Mouse (Mus musculus) midbrain, embryonic 14.5 days (tissue): ENCODE results near the gene Pigq. TPM values are rescaled to one million over a fixed set of nuclear protein-coding genes. Genes with fewer than 3 reads are reported as not detected.

Experiments used
- ATAC-seq: fragments of 200-750 bp; cut with Nextera tagmentation; 2 replicates; pipeline ENCODE4 v1.8.0; 2017; ENCODE audit warnings: moderate number of reproducible peaks, moderate library complexity; ENCODE audit not compliant: low FRiP score, low TSS enrichment
- DNase-seq: peaks from one replicate; pipeline ENCODE4 v3.0.0-alpha.2; 2015
- H3K27ac ChIP-seq: fragments of 300-500 bp; sonication (generic); replicated peaks from 2 replicates; pipeline ENCODE4 v1.5.1; 2014; ENCODE audit warnings: mild to moderate bottlenecking, low read depth, low read length, moderate library complexity
- H3K27me3 ChIP-seq: fragments of 300-500 bp; sonication (generic); 2 replicates; pipeline ENCODE4 v1.6.1; 2014; ENCODE audit warnings: low read length, control low read depth, mixed read lengths; ENCODE audit not compliant: control insufficient read depth, insufficient read depth
- H3K36me3 ChIP-seq: fragments of 300-500 bp; sonication (generic); 2 replicates; pipeline ENCODE4 v1.6.1; 2014; ENCODE audit warnings: low read length, control low read depth; ENCODE audit not compliant: control insufficient read depth, insufficient read depth
- H3K4me1 ChIP-seq: fragments of 300-500 bp; sonication (generic); 2 replicates; pipeline ENCODE4 v1.6.1; 2014; ENCODE audit warnings: mild to moderate bottlenecking, antibody characterized with exemption, low read length, control low read depth; ENCODE audit not compliant: control insufficient read depth, insufficient read depth
- H3K4me2 ChIP-seq: fragments of 300-500 bp; sonication (generic); 2 replicates; pipeline ENCODE4 v1.6.1; 2014; ENCODE audit warnings: mild to moderate bottlenecking, low read length, moderate library complexity
- H3K4me3 ChIP-seq: fragments of 300-500 bp; sonication (generic); replicated peaks from 2 replicates; pipeline ENCODE4 v1.5.1; 2014; ENCODE audit warnings: low read depth, low read length
- H3K9ac ChIP-seq: fragments of 300-500 bp; sonication (generic); replicated peaks from 2 replicates; pipeline ENCODE4 v1.6.1; 2014; ENCODE audit warnings: mild to moderate bottlenecking, low read length, moderate library complexity
- H3K9me3 ChIP-seq: fragments of 300-500 bp; sonication (generic); 2 replicates; pipeline ENCODE4 v1.6.1; 2016; ENCODE audit warnings: low read length, control low read depth, mixed read lengths; ENCODE audit not compliant: control insufficient read depth
- WGBS: fragments of 180-500 bp; shearing (Covaris S2); extraction: QIAGEN DNeasy Blood & Tissue Kit; methylation state at CpG from one replicate; pipeline ENCODE4 v1.1.7; 2014; 5-methylcytosine and 5-hydroxymethylcytosine counted together
- polyA plus RNA-seq: library from polyadenylated mRNA; unstranded; fragments of >200 nt; fragmentation: Nextera tagmentation; extraction: Ambion mirVana; gene quantifications from 2 replicates; pipeline ENCODE4 v1.2.1, GENCODE M21; 2014

Pigq gene
- polyA plus RNA-seq, 1 experiment from 2014 or later = 57.9 TPM

DNA sequence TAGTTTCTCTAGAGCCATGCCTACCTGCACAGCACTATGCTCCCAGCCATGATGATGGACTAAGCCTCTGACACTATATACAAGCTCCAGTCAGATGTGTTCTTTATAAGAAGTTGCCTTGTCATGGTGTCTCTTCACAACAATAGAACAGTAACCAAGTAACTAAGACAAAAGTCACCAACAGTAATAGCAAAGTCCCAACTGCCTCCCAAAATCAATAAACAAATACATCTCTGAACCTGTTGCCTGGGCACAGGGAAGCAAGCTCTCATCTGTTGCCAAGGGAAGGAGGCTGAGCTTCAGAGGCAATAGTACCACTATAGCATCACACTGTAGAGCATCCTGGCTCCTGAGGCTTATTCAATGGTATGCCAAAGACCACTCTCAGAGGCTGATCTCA, 57.9 kb downstream of the Pigq start:
- no peak overlapping the region for H3K9ac ChIP-seq
- H3K4me3 ChIP-seq = no peak overlapping the region
- H3K9me3 ChIP-seq = no peaks in the 10 kb centered on the region
- H3K4me2 ChIP-seq = no peak overlapping the region
- ATAC-seq (no peak), DNase-seq (no peak)
- peaks cover 43% of the 10 kb centered on the region for H3K36me3 ChIP-seq
- H3K27ac ChIP-seq = no peak overlapping the region
- H3K4me1 ChIP-seq = 0 out of 2 replicates have a peak, but pooled peaks cover 4% of the 10 kb centered on the region
- H3K27me3 ChIP-seq = no peaks in the 10 kb centered on the region

DNA sequence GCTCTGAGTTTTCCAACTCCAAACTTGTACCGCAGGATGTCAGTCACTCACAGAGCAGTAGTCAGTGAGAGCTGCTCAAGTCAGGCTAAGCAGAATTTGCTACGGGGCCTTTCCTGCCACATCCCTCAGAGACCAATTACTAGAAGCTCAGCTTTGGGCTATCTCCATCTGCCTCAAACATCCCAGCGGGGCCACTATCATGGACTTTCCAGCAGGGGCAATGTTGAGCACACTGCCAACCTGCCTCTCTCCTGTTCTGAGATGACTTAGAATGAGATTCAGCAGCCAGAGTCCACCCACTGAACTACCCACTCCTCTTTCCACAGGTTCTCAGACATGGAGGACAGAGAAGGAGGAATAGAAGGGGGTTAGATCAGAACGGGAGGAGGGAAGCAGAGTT, 59.1 kb downstream of the Pigq start:
- no peaks in the 10 kb centered on the region for H3K9me3 ChIP-seq
- H3K4me3 ChIP-seq = no peak overlapping the region
- peak; percentile 71 for DNase-seq
- peak; percentile 43; the same call in 1 of the 2 replicates for ATAC-seq
- no peak overlapping the region for H3K9ac ChIP-seq
- H3K4me2 ChIP-seq = no peak overlapping the region
- H3K27me3 ChIP-seq = no peaks in the 10 kb centered on the region
- H3K27ac ChIP-seq = no peak overlapping the region
- H3K36me3 ChIP-seq = peaks cover 45% of the 10 kb centered on the region
- H3K4me1 ChIP-seq = peaks cover 13% of the 10 kb centered on the region
- 52% methylated on average over 4 of the region's 4 CpGs for WGBS

- DNase-seq = no peak
- peaks cover 46% of the 10 kb centered on the region for H3K36me3 ChIP-seq
Measured at GRCm38 (mm10) chr17:25883824-25884223, 60.9 kb downstream of the Pigq start.

DNA sequence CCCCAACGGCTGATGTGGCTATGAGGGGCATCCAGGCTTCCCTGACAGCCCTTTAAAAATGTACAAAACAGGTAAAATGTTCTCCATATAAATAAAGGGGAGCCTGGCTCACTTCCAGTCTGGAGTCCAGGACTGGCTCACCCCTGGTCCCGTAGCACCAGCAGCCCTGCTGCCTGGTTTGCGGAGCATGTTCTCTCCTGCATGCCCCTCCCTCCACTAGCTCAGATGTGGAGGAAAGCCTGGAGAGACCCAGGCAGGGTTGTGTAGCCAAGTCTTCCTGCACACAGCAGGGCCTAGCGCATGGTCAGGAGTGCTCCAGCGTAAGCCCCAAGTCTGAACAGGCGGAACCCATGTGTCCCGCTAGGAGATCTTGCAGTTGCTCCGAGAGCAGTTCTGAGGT, 61.5 kb downstream of the Pigq start:
- Histone ChIP-seq H3K27me3 (no peaks in the 10 kb centered on the region), H3K4me3 (no peak overlapping the region), H3K9me3 (no peaks in the 10 kb centered on the region), H3K27ac (0 out of 2 replicates have a peak overlapping the region, but pooled peaks have one; percentile 14), H3K4me1 (peaks cover 20% of the 10 kb centered on the region), H3K36me3 (peaks cover 51% of the 10 kb centered on the region), H3K4me2 (no peak overlapping the region), H3K9ac (no peak overlapping the region)
- WGBS = 68% methylated on average over 8 of the region's 8 CpGs
- ATAC-seq = no peak
- DNase-seq = no peak

More at GRCm38 (mm10) chr17:25883824-25884223, 60.9 kb downstream of the Pigq start:
- H3K4me1 ChIP-seq = peaks cover 20% of the 10 kb centered on the region
- H3K27ac ChIP-seq = 0 out of 2 replicates have a peak overlapping the region, but pooled peaks have one; percentile 14
- no peak overlapping the region for H3K4me3 ChIP-seq
- no peaks in the 10 kb centered on the region for H3K9me3 ChIP-seq
- 92% methylated on average over 3 of the region's 3 CpGs for WGBS
- no peak overlapping the region for H3K9ac ChIP-seq
- H3K4me2 ChIP-seq = no peak overlapping the region
- ATAC-seq = no peak
- H3K27me3 ChIP-seq = no peaks in the 10 kb centered on the region

- DNase-seq (no peak), ATAC-seq (no peak)
- Histone ChIP-seq H3K9me3 (no peaks in the 10 kb centered on the region), H3K27me3 (no peaks in the 10 kb centered on the region), H3K9ac (no peak overlapping the region), H3K4me1 (peaks cover 20% of the 10 kb centered on the region), H3K36me3 (peaks cover 58% of the 10 kb centered on the region), H3K4me3 (no peak overlapping the region), H3K27ac (peak overlapping the region; percentile 33; the same call in 1 of the 2 replicates), H3K4me2 (no peak overlapping the region)
- WGBS = 32% methylated on average over 5 of the region's 5 CpGs
Measured at GRCm38 (mm10) chr17:25882306-25882705, 62.4 kb downstream of the Pigq start.

- no peak for ATAC-seq
- H3K9me3 ChIP-seq = no peaks in the 10 kb centered on the region
- H3K9ac ChIP-seq = no peak overlapping the region
- peaks cover 58% of the 10 kb centered on the region for H3K36me3 ChIP-seq
- H3K4me1 ChIP-seq = peaks cover 25% of the 10 kb centered on the region
- 22% methylated on average over 4 of the region's 4 CpGs for WGBS
- H3K4me3 ChIP-seq = no peak overlapping the region
- no peak overlapping the region for H3K4me2 ChIP-seq
- peak overlapping the region; percentile 27; the same call in 1 of the 2 replicates for H3K27ac ChIP-seq
- no peak for DNase-seq
- H3K27me3 ChIP-seq = no peaks in the 10 kb centered on the region
Measured at GRCm38 (mm10) chr17:25881691-25882090, 63.0 kb downstream of the Pigq start.

DNA sequence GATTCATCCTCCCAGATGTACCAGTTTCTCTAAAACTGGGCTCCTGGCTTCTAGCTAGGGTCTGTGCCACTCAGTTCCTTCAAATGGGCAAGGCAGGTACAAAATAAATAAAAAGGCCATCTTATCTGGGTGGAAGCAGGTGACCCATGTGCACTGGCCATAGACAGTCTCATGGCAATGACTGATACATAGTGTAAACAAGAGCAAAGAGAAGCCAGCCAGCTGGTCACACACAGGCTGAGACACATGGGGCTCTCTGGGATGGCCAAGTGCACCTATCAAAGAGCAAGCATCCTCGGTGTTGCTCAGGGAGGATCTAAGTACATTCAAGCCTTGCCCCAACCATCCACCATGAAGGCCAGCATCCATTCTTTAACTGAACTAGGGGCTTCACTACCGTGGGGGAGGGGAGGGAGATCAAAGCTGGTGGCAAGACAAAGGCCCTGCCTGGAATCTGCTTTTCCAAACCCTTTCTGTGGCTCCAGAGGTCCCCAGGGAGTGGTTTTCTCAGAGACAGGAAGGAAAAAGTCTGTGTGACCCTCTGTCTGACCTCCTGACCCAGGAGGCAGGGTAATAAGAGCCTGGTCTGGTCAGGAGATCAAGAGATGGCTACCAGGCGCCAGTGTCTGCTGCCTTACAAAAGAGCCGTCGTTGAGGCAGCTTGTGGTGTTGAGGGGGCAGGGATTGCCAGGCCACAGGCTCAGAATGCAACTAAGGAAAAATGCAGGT, 63.7 kb downstream of the Pigq start:
- WGBS = 4% methylated on average over 5 of the region's 5 CpGs

GRCm38 (mm10) chr17:25880196-25880910, 64.4 kb downstream of the Pigq start, which contains the start of gene Wfikkn1:
Wfikkn1 (minus strand) TSS chr17:25880858.
- ATAC-seq = no peak
- no peak for DNase-seq
- H3K36me3 ChIP-seq = peaks cover 57% of the 10 kb centered on the region
- H3K27me3 ChIP-seq = no peaks in the 10 kb centered on the region
- 19% methylated on average over 5 of the region's 5 CpGs for WGBS
- H3K9me3 ChIP-seq = no peaks in the 10 kb centered on the region
- H3K4me1 ChIP-seq = peaks cover 34% of the 10 kb centered on the region
- no peak within 1 kb of the TSS for H3K4me3 ChIP-seq
- H3K9ac ChIP-seq = peak within 1 kb of the TSS; percentile 7; the same call in 1 of the 2 replicates
- peak within 1 kb of the TSS; percentile 27; the same call in 1 of the 2 replicates for H3K27ac ChIP-seq
- H3K4me2 ChIP-seq = no peak within 1 kb of the TSS

More for the DNA sequence above, 63.7 kb downstream of the Pigq start:
- H3K27me3 ChIP-seq = no peaks in the 10 kb centered on the region
- peak overlapping the region; percentile 27; the same call in 1 of the 2 replicates for H3K27ac ChIP-seq
- H3K36me3 ChIP-seq = peaks cover 58% of the 10 kb centered on the region
- H3K9ac ChIP-seq = peak overlapping the region; percentile 7; the same call in 1 of the 2 replicates
- ATAC-seq = no peak
- peak; percentile 65 for DNase-seq
- peaks cover 31% of the 10 kb centered on the region for H3K4me1 ChIP-seq
- H3K4me2 ChIP-seq = no peak overlapping the region
- H3K9me3 ChIP-seq = no peaks in the 10 kb centered on the region
- no peak overlapping the region for H3K4me3 ChIP-seq
